Mouse (Mus musculus) embryonic fibroblast, embryonic 13.5 days (primary cell): ENCODE results near the gene Eipr1. TPM values are rescaled to one million over a fixed set of nuclear protein-coding genes. Genes with fewer than 3 reads are reported as not detected.
A peak's percentile ranks its signal among the peaks of the same experiment; 100 is the strongest.

Experiments used
- H3K27ac ChIP-seq: 2 replicates; pipeline ENCODE4 v1.5.1; 2012; ENCODE audit warnings: low read length, control low read depth, inconsistent platforms; ENCODE audit not compliant: insufficient read depth
- H3K4me1 ChIP-seq: 2 replicates; pipeline ENCODE4 v1.6.1; 2011; ENCODE audit warnings: low read length; ENCODE audit not compliant: control insufficient read depth, insufficient read depth
- H3K4me3 ChIP-seq: 2 replicates; pipeline ENCODE4 v1.5.1; 2011; ENCODE audit warnings: mild to moderate bottlenecking, control low read depth, low read length; ENCODE audit not compliant: insufficient read depth
- CTCF ChIP-seq: IDR thresholded peaks from 2 replicates; pipeline ENCODE4 v1.5.1; 2011; ENCODE audit warnings: mild to moderate bottlenecking, control low read depth, low read length, moderate library complexity, borderline replicate concordance; ENCODE audit not compliant: insufficient read depth
- POLR2A ChIP-seq: IDR thresholded peaks from 2 replicates; pipeline ENCODE4 v1.6.1; 2011; ENCODE audit warnings: low read depth, mild to moderate bottlenecking, control low read depth, low read length, moderate library complexity
- polyA plus RNA-seq: library from polyadenylated mRNA; stranded (reverse); fragments of >200 nt; gene quantifications from 2 replicates; pipeline ENCODE4 v1.2.4, GENCODE M21; 2011; ENCODE audit warnings: low read depth; ENCODE audit not compliant: missing spikeins, insufficient read length

Eipr1 gene
- polyA plus RNA-seq, 1 experiment = 10.7 TPM

- 0 out of 2 replicates have a peak, but pooled peaks have one; percentile 36 for TF ChIP-seq CTCF
- TF ChIP-seq POLR2A = no peak
- Histone ChIP-seq H3K4me1 (no peaks in the 10 kb centered on the region), H3K27ac (no peak overlapping the region), H3K4me3 (no peak overlapping the region)
Measured at GRCm38 (mm10) chr12:28773815-28774214, 22.2 kb downstream of the Eipr1 start.

- Histone ChIP-seq H3K4me1 (no peaks in the 10 kb centered on the region), H3K4me3 (no peak overlapping the region), H3K27ac (no peak overlapping the region)
- no peak for TF ChIP-seq CTCF
- no peak for TF ChIP-seq POLR2A
Measured at GRCm38 (mm10) chr12:28775120-28775519, 23.5 kb downstream of the Eipr1 start.

GRCm38 (mm10) chr12:28775627-28776026, 24.0 kb downstream of the Eipr1 start:
- Histone ChIP-seq H3K4me3 (no peak overlapping the region), H3K27ac (no peak overlapping the region), H3K4me1 (no peaks in the 10 kb centered on the region)
- no peak for TF ChIP-seq CTCF
- no peak for TF ChIP-seq POLR2A

GRCm38 (mm10) chr12:28780180-28780579, 28.6 kb downstream of the Eipr1 start:
- TF ChIP-seq CTCF (no peak), POLR2A (no peak)
- Histone ChIP-seq H3K4me1 (no peaks in the 10 kb centered on the region), H3K27ac (no peak overlapping the region), H3K4me3 (no peak overlapping the region)

- Histone ChIP-seq H3K4me1 (no peaks in the 10 kb centered on the region), H3K4me3 (no peak overlapping the region), H3K27ac (no peak overlapping the region)
- TF ChIP-seq POLR2A = no peak
- no peak for TF ChIP-seq CTCF
Measured at GRCm38 (mm10) chr12:28782637-28783036, 31.0 kb downstream of the Eipr1 start.

- Histone ChIP-seq H3K27ac (no peak overlapping the region), H3K4me3 (no peak overlapping the region), H3K4me1 (no peaks in the 10 kb centered on the region)
- TF ChIP-seq CTCF (no peak), POLR2A (no peak)
Measured at GRCm38 (mm10) chr12:28784355-28784754, 32.8 kb downstream of the Eipr1 start.

- no peak for TF ChIP-seq CTCF
- no peak for TF ChIP-seq POLR2A
- Histone ChIP-seq H3K27ac (no peak overlapping the region), H3K4me1 (no peaks in the 10 kb centered on the region), H3K4me3 (no peak overlapping the region)
Measured at GRCm38 (mm10) chr12:28784864-28785263, 33.3 kb downstream of the Eipr1 start.

- H3K27ac ChIP-seq = no peak overlapping the region
- H3K4me1 ChIP-seq = no peaks in the 10 kb centered on the region
- TF ChIP-seq CTCF = no peak
- H3K4me3 ChIP-seq = no peak overlapping the region
Measured at GRCm38 (mm10) chr12:28785299-28785698, 33.7 kb downstream of the Eipr1 start.

- no peak overlapping the region for H3K4me3 ChIP-seq
- TF ChIP-seq CTCF (no peak), POLR2A (no peak)
- no peaks in the 10 kb centered on the region for H3K4me1 ChIP-seq
- no peak overlapping the region for H3K27ac ChIP-seq
Measured at GRCm38 (mm10) chr12:28786310-28786709, 34.7 kb downstream of the Eipr1 start.

GRCm38 (mm10) chr12:28792613-28793012, 41.0 kb downstream of the Eipr1 start:
- no peak overlapping the region for H3K27ac ChIP-seq
- no peak for TF ChIP-seq POLR2A
- TF ChIP-seq CTCF = no peak
- no peak overlapping the region for H3K4me3 ChIP-seq
- H3K4me1 ChIP-seq = no peaks in the 10 kb centered on the region

- H3K27ac ChIP-seq = no peak overlapping the region
- no peak overlapping the region for H3K4me3 ChIP-seq
- TF ChIP-seq CTCF (no peak), POLR2A (no peak)
- H3K4me1 ChIP-seq = no peaks in the 10 kb centered on the region
Measured at GRCm38 (mm10) chr12:28793715-28794114, 42.1 kb downstream of the Eipr1 start.
